Mouse (Mus musculus) heart, embryonic 15.5 days (tissue): Measurements from ENCODE around the gene Dnaaf3. TPM values are rescaled to one million over a fixed set of nuclear protein-coding genes. Genes with fewer than 3 reads are reported as not detected.

Experiments used
- ATAC-seq: fragments of 200-750 bp; cut with Nextera tagmentation; replicated peaks from 2 replicates; pipeline ENCODE4 v1.8.0; 2017; ENCODE audit warnings: low read depth, moderate TSS enrichment; ENCODE audit not compliant: insufficient number of reproducible peaks, insufficient read depth, low FRiP score
- H3K27ac ChIP-seq: fragments of 300-500 bp; sonication (generic); 2 replicates; pipeline ENCODE4 v1.5.1; 2015; ENCODE audit warnings: mild to moderate bottlenecking, inconsistent platforms
- H3K27me3 ChIP-seq: fragments of 300-500 bp; sonication (generic); 2 replicates; pipeline ENCODE4 v1.6.1; 2015; ENCODE audit warnings: inconsistent platforms
- H3K36me3 ChIP-seq: fragments of 300-500 bp; sonication (generic); 2 replicates; pipeline ENCODE4 v1.6.1; 2015; ENCODE audit warnings: mild to moderate bottlenecking, inconsistent platforms
- H3K4me1 ChIP-seq: fragments of 300-500 bp; sonication (generic); replicated peaks from 2 replicates; pipeline ENCODE4 v1.6.1; 2015; ENCODE audit warnings: inconsistent platforms
- H3K4me2 ChIP-seq: fragments of 300-500 bp; sonication (generic); 2 replicates; pipeline ENCODE4 v1.6.1; 2015; ENCODE audit warnings: inconsistent platforms, mild to moderate bottlenecking, moderate library complexity
- H3K4me3 ChIP-seq: fragments of 300-500 bp; sonication (generic); 2 replicates; pipeline ENCODE4 v1.5.1; 2015; ENCODE audit warnings: mild to moderate bottlenecking, inconsistent platforms
- H3K9ac ChIP-seq: fragments of 300-500 bp; sonication (generic); 2 replicates; pipeline ENCODE4 v1.6.1; 2015; ENCODE audit warnings: mild to moderate bottlenecking, inconsistent platforms
- H3K9me3 ChIP-seq: fragments of 300-500 bp; sonication (generic); replicated peaks from 2 replicates; pipeline ENCODE4 v1.6.1; 2016; ENCODE audit warnings: inconsistent platforms
- WGBS: fragments of 180-500 bp; shearing (Covaris S2); methylation state at CpG from one replicate; pipeline ENCODE4 v1.1.7; 2015; ENCODE audit warnings: mixed read lengths; 5-methylcytosine and 5-hydroxymethylcytosine counted together
- polyA plus RNA-seq: library from polyadenylated mRNA; unstranded; fragments of >200 nt; fragmentation: Nextera tagmentation; extraction: Ambion mirVana; gene quantifications from 2 replicates; pipeline ENCODE4 v1.2.1, GENCODE M21; 2015

Dnaaf3 gene
- polyA plus RNA-seq, 1 experiment from 2014 or later: 0.96 TPM

DNA sequence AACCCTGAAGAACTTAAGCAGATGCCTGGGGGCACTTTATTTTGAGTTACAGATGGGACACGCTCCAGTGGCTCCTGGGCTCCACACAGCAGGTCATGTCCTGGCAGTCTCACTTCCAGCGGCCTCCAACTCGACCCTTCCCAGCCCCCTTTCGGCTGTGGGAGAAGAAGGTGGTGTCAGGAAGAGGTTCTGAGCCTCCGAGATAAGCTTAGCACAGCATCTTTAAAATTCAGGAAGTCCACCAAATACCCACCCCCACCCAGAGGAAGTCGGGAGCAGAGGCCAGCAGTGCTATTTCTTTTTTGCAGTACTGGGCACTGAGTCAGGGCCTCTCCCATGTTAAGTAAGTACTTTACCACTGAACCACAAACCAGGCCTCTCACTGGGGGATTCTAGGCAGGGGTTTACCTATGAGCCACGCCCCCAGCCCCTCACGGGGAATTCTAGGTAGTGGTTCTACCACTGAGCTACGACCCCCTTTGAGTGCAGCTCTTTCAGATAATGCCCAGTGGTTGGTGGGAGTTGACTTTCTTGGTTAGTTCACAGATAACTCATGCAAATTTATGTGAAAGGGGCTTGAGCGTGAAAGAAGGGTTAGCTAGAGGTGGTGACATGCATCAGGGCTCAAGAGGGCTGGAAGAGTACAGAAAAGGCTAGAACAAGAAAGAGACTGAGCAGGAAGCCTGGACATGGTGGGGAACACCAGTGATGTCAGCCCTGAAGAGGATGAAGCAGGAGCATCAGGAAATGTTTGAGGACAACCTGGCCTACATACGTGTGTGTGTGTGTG lies 27.4 kb downstream of the Dnaaf3 start:
- no peak for ATAC-seq
- Histone ChIP-seq H3K4me3 (no peak overlapping the region), H3K9ac (no peak overlapping the region), H3K27me3 (no peaks in the 10 kb centered on the region), H3K9me3 (no peaks in the 10 kb centered on the region), H3K4me1 (peaks cover 34% of the 10 kb centered on the region), H3K4me2 (no peak overlapping the region), H3K36me3 (no peaks in the 10 kb centered on the region), H3K27ac (peak overlapping the region; percentile 29)
- 49% methylated on average over 11 of the region's 11 CpGs for WGBS

DNA sequence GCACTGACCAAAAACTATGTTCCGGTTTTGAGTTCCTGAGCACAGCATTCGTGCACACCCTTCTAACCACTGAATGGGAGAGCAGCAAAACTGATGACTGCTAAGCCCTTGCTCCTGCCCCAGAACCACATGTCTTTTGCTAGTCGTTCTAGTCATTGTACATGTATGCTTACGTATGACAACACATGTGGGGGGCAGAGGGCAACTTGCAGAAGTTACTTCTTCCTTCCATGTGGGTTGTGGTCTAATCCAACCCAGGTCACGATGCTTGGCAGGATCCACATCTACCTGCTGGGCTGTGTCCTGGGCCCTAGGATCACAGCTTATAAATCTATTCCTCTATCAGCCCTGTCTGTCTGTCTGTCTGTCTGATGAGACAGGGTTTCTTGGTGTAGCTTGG lies 28.4 kb downstream of the Dnaaf3 start:
- no peak for ATAC-seq
- H3K27me3 ChIP-seq: no peaks in the 10 kb centered on the region
- H3K27ac ChIP-seq: peak overlapping the region; percentile 25; the same call in 1 of the 2 replicates
- H3K36me3 ChIP-seq: no peaks in the 10 kb centered on the region
- WGBS: 73% methylated on average over 5 of the region's 5 CpGs
- no peak overlapping the region for H3K9ac ChIP-seq
- no peak overlapping the region for H3K4me3 ChIP-seq
- H3K4me2 ChIP-seq: no peak overlapping the region
- no peaks in the 10 kb centered on the region for H3K9me3 ChIP-seq
- H3K4me1 ChIP-seq: peaks cover 34% of the 10 kb centered on the region

DNA sequence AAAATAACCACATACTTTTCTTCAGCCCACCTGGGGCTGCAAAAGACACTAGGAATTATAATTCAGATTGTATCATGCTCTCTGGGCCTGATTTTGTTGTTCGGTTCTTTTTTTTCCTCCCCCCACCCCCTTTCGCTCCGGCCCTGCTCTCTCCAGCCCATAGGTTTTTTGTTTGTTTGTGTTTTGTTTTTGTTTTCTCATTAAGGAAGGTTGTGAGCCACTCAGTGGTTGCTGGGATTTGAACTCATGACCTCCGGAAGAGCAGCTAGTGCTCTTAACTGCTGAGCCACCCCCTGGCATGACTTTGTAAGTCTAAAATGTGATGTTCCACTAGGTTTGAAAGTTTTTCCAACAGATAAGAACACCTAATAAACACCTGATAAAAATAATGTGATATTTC lies 29.2 kb downstream of the Dnaaf3 start:
- 83% methylated on average over 4 of the region's 4 CpGs for WGBS
- no peak overlapping the region for H3K4me3 ChIP-seq
- no peak for ATAC-seq
- peak overlapping the region; percentile 94 for H3K27ac ChIP-seq
- H3K4me2 ChIP-seq: 0 out of 2 replicates have a peak overlapping the region, but pooled peaks have one; percentile 80
- H3K27me3 ChIP-seq: no peaks in the 10 kb centered on the region
- peaks cover 35% of the 10 kb centered on the region for H3K4me1 ChIP-seq
- H3K36me3 ChIP-seq: no peaks in the 10 kb centered on the region
- H3K9me3 ChIP-seq: no peaks in the 10 kb centered on the region
- H3K9ac ChIP-seq: no peak overlapping the region

DNA sequence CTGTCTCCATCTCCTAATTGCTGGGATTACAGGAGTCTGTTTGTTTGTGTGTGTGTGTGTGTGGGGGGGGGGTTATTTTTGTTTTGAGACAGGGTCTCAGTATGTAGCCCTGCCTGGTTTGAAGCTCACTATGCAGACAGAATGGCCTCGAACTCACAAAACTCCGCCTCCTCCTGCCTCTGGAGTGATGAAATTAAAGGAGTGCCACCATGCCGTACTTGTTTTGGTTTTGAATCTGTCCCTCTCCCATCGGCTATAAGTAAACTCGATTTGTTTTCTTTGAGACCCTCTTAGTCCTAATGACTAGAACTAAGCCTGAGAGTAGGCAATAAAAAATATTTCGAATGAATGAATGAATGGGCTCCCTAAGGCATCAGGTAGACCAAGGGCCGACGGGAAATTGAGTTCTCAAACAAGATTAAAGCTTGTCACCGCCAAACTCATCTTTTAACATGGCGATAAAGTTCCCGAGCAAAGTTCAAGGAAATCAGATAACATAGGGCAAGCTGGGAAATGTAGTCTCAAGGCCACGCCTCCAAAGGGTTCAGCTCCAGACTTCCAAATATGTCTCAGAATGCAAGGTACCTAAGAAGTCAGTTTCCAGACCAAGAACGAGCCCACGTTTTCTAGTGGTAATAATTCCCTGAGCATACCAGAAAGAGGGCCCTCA lies 29.7 kb downstream of the Dnaaf3 start:
- no peak for ATAC-seq
- no peaks in the 10 kb centered on the region for H3K27me3 ChIP-seq
- peaks cover 40% of the 10 kb centered on the region for H3K4me1 ChIP-seq
- no peaks in the 10 kb centered on the region; the same call in 1 of the 2 replicates for H3K36me3 ChIP-seq
- H3K4me2 ChIP-seq: peak overlapping the region; percentile 80
- WGBS: 11% methylated on average over 14 of the region's 14 CpGs
- peak overlapping the region; percentile 94 for H3K27ac ChIP-seq
- H3K9me3 ChIP-seq: no peaks in the 10 kb centered on the region
- peak overlapping the region; percentile 95; the same call in 1 of the 2 replicates for H3K9ac ChIP-seq
- peak overlapping the region; percentile 85 for H3K4me3 ChIP-seq

GRCm38 (mm10) chr7:4501558-4502397 lies 30.5 kb downstream of the Dnaaf3 start, which contains the start of gene Ppp1r12c:
Ppp1r12c (minus strand) TSS chr7:4501680.
- Histone ChIP-seq H3K4me2 (peak within 1 kb of the TSS; percentile 80), H3K4me1 (peaks cover 47% of the 10 kb centered on the region), H3K9me3 (no peaks in the 10 kb centered on the region), H3K27me3 (no peaks in the 10 kb centered on the region), H3K36me3 (peaks cover 7% of the 10 kb centered on the region; the same call in 1 of the 2 replicates), H3K4me3 (peak within 1 kb of the TSS; percentile 85), H3K27ac (peak within 1 kb of the TSS; percentile 94), H3K9ac (peak within 1 kb of the TSS; percentile 95)
- peak; percentile 94 for ATAC-seq
- under 1% methylated on average over 52 of the region's 62 CpGs for WGBS

DNA sequence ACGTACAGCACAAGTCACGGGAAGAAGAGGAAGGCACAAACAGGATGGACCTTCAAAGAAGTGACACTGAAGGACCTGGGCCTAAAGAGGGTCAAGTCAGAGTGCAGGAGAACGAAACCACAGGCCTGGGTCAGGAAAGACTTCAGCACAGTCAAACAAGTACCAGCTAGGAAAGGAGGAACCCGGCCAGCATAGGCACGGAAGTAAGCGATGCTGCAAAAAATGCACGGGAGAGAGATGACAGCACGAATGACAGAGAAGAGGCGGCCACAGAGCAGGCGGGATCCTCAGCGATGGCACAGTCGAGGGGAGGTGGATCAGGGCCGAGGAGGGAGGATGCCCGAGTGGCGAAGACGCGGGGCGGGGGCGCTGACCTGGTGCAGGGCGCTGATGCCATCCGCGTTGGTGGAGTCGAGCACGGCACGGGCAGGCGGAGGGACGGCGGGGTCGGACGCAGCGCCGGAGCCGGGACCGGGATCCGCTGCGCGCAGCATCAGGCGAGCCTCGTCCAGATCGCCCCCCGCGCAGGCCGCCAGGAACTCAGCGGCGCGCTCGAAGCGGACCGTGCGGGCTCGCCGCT lies 31.3 kb downstream of the Dnaaf3 start:
- H3K9me3 ChIP-seq: no peaks in the 10 kb centered on the region
- H3K4me2 ChIP-seq: peak overlapping the region; percentile 80
- H3K4me1 ChIP-seq: peaks cover 47% of the 10 kb centered on the region
- H3K27me3 ChIP-seq: no peaks in the 10 kb centered on the region
- H3K36me3 ChIP-seq: peaks cover 14% of the 10 kb centered on the region; the same call in 1 of the 2 replicates
- peak overlapping the region; percentile 94 for H3K27ac ChIP-seq
- peak overlapping the region; percentile 95 for H3K9ac ChIP-seq
- under 1% methylated on average over 52 of the region's 52 CpGs for WGBS
- peak overlapping the region; percentile 85 for H3K4me3 ChIP-seq
- ATAC-seq: peak; percentile 29

GRCm38 (mm10) chr7:4499034-4499433 lies 33.2 kb downstream of the Dnaaf3 start:
- Histone ChIP-seq H3K36me3 (peaks cover 14% of the 10 kb centered on the region; the same call in 1 of the 2 replicates), H3K9me3 (no peaks in the 10 kb centered on the region), H3K4me2 (peak overlapping the region; percentile 80), H3K4me3 (0 out of 2 replicates have a peak overlapping the region, but pooled peaks have one; percentile 3), H3K9ac (no peak overlapping the region), H3K4me1 (peaks cover 47% of the 10 kb centered on the region), H3K27me3 (no peaks in the 10 kb centered on the region), H3K27ac (peak overlapping the region; percentile 57)
- ATAC-seq: no peak
- WGBS: 65% methylated on average over 4 of the region's 4 CpGs

DNA sequence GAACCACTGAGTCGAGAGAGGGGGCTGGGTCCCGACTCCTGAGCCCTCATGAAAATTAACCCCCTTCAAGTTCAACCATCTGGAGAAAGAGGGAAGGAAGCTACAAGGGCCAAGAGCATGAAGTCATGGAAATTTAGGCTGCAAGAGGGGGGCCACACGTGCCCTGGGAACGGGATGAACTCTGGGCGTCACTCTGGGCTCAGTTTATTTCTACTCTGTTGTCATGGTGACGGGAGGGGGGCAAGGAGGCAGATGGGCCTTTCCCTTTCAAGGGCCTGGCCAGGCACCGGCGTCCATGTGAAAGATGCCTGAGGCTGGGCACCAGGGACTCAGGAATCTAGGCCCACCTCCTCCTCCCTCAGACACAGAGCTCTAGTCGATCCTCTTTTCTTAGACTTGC lies 34.0 kb downstream of the Dnaaf3 start:
- Histone ChIP-seq H3K27ac (peak overlapping the region; percentile 57), H3K4me2 (peak overlapping the region; percentile 80), H3K36me3 (peaks cover 14% of the 10 kb centered on the region; the same call in 1 of the 2 replicates), H3K9ac (0 out of 2 replicates have a peak overlapping the region, but pooled peaks have one; percentile 12), H3K4me3 (peak overlapping the region; percentile 13; the same call in 1 of the 2 replicates), H3K4me1 (peaks cover 47% of the 10 kb centered on the region), H3K9me3 (no peaks in the 10 kb centered on the region), H3K27me3 (no peaks in the 10 kb centered on the region)
- no peak for ATAC-seq
- WGBS: 14% methylated on average over 9 of the region's 9 CpGs

DNA sequence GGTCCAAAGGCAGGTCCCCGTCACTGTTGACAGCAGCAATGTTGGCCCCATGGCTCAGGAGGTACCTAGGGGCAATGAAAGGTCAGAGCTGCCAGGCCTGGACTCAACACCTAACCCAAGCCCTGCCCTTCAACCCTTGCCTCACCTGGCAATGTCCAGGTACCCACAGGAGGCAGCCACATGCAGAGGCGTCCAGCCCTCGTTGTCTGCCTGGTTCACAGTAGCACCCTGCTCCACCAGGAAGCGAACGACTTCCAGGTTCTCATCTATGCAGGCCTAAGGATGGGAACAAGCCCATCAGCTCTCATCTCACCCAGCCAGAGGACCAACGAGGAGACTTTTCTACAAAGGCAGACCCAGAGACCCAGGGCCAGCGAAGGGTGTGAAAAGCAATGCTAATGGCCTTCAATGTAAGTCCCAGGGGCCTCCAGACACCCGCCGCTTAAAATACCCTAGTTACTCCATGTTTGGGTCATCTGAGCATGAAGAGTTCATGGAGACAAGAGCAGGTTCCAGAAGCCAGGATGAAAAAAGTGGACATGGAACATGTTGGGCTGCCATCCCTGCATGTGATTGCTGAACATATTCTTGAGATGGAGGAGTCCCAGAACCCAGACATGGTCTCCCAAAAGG lies 34.9 kb downstream of the Dnaaf3 start:
- H3K9ac ChIP-seq: no peak overlapping the region
- ATAC-seq: no peak
- no peaks in the 10 kb centered on the region for H3K9me3 ChIP-seq
- 0 out of 2 replicates have a peak overlapping the region, but pooled peaks have one; percentile 80 for H3K4me2 ChIP-seq
- H3K4me3 ChIP-seq: no peak overlapping the region
- WGBS: 84% methylated on average over 9 of the region's 9 CpGs
- H3K4me1 ChIP-seq: peaks cover 48% of the 10 kb centered on the region
- H3K36me3 ChIP-seq: peaks cover 14% of the 10 kb centered on the region; the same call in 1 of the 2 replicates
- no peak overlapping the region for H3K27ac ChIP-seq
- H3K27me3 ChIP-seq: no peaks in the 10 kb centered on the region

DNA sequence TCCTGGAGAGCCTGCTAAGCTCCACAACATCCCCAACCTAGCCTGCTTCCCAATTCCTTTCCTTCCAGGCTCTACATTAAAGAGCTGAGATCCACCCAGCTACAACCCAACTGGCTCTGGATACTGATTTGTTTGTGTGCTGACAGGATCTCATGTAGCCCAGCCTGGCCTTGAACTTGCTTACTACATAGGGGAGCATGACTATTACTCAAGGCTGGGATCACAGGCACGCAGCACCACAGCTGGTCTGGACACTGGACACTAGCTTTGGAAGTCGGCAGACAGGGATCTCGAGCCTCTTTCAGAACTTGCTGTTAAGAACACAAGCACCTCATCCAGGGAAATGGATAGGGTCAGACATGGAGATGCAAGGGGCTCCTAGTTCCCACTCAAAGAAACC lies 35.8 kb downstream of the Dnaaf3 start:
- H3K27ac ChIP-seq: no peak overlapping the region

More for the DNA sequence above, 35.8 kb downstream of the Dnaaf3 start:
- no peaks in the 10 kb centered on the region for H3K9me3 ChIP-seq
- H3K4me2 ChIP-seq: no peak overlapping the region
- no peak overlapping the region for H3K9ac ChIP-seq
- no peak for ATAC-seq
- peaks cover 14% of the 10 kb centered on the region; the same call in 1 of the 2 replicates for H3K36me3 ChIP-seq
- H3K4me1 ChIP-seq: peaks cover 53% of the 10 kb centered on the region
- H3K27me3 ChIP-seq: no peaks in the 10 kb centered on the region
- H3K4me3 ChIP-seq: no peak overlapping the region
- WGBS: 95% methylated on average over 3 of the region's 3 CpGs
